Mouse (Mus musculus): ENCODE results near the gene Phactr3.

Phactr3 gene

DNA sequence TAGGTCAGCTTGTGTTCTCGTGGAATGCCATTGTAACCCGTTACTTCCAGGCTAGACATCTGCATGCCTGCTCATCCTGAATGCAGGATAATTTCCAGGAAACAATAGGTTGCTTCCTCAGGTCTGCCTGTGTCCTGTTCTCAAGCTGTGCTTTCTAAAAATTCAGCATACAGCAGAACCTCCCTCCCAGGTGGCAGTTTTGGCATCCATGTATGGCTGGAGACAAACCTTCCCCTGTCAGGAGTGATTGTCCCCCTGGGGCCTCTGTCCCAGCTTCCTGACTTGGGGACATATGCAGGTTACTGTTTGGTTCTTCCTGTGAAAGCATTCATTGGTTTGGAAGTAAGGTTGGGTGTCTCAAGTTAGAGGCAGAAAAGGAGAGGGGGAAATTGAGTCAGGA is 74.7 kb downstream of the Phactr3 start:
- no peak for DNase-seq (ENCODE audit: low spot score in 2 of 2)

DNA sequence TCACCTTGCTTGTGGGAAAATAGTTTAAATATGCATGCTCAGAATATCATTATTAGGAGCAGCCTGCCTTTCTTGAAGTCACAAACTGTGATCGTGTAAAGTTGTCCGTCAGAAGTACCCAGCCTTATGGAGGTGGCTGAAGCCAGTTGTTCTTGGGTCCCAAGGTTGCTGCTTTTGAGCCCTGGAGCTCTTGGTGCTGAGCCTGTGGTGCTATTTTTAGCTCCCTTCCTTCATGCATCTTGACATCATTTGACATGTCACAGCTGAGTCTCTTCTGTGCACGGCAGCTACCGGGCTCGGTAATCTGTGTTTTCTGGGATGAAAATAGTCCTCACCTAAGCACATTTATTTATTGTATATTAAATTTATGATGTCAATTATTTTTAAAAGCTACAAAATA is 76.1 kb downstream of the Phactr3 start:
- no peak for DNase-seq (ENCODE audit: low spot score in 2 of 2)

DNA sequence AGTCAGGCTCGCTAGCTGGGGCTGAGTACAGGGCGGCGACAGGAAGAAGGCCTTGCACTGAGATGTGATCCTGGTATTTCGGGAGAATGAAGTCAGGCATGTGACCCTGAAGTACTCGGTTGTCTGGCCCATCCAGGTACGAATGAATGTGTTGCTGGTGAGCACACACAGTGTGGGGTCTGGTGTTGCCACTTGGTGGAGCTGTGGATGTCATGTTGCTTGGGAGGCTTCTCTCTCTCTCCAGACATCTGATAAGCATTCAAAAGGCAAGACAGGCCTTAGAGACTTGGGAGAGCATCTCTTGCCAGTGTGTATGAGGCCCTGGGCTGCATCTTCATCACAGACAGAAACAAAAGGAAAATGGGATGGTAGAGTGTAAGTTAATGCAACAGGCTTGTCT is 77.3 kb downstream of the Phactr3 start:
- no peak for DNase-seq (ENCODE audit: low spot score in 2 of 2)

DNA sequence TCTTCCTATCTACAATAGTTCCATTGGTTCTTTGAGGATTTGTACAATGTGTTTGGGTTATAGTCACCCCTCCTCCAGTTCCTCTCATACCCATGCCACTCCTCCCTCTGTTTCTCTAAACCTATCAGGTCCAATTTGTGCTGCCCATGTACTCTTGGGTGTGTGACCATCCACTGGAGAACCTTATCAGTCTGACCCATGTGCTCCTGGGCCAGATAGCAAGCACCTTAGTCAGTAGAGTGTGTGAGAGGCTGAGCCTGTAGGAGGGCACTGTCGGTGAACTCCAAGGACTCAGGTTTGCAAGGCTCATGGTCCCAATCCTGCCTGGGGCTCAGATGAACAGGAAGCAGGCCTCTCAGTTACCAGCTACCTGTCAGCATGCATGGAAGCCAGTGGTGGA is 78.8 kb downstream of the Phactr3 start:
- DNase-seq (ENCODE audit: low spot score in 2 of 2): no peak

DNA sequence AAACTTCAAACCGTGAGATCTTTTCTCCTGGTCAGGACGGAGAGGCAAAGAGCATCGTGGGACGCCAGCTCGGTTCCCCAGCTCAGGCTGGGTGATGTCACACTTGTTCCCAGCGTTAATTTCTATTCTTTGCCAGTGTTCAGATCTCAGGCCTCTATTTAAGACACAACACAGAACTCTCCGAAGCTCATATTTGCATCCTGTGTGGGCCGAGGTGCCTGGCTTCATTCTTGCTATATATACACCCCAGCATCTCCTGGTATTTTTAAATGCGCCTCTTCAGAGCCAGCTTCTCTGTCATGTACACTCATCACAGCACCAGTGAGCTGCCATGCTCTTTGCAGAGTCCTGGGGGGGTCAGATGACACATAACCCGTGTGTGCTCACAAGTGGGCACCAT is 85.7 kb downstream of the Phactr3 start:
- no peak for DNase-seq (ENCODE audit: low spot score in 2 of 2)

DNA sequence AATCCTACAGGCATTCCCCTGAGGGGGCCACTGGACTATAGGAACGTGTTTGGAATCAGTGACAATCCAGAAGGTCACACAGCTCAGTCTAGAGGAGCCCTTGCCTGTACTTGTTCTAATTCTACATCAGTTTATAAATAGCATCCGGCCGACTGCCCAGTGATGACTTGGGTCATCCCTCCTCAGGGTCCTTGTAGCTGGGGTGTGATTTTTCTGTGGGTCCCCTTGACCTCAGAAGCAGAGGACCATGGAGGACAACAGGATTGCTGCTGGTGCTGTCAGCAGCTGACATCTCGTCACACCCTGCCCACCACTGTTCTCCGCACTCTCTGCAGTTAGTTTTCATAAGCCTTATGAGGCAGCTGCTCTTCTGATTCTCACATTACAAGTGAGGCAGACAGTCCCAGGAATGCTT is 89.4 kb downstream of the Phactr3 start:
- no peak for DNase-seq (ENCODE audit: low spot score in 2 of 2)

DNA sequence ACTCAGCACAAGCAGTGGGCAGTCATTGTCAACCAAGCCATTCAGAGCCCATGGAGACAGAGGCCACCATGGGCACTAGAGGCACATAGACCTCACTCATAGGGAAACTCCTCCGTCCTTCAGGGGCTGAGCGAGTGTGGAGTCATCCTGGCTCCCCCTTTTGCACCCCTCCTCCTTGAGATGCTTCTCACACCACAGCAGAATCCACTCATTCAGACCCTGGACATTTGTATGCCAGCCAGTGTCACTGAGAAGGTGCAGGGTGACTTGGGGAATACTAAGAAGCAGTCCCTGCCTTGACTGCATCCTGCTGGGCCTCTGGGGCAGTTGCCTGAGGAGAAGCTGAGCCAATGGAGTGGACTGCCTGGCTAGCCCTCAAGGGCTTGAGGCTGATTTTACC is 95.1 kb downstream of the Phactr3 start:
- DNase-seq (ENCODE audit: low spot score in 2 of 2): no peak

DNA sequence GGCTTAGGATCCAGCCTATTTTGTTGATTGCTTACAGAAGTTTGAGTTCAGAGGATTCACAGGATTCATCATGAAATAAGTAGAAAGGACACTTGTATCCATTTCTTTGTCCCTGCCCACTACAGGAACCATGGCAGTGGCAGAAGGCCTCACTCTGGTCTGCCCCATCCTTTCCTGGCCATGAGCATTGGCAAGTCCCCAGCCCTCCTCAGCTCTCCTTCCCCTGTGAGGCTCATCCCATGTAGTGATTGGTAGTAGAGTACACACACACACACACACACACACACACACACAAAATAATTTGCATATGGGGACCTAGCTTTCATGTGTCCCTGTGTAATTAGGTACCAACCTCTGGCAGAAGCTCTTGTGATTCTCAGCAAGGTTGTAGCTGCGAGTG is 95.8 kb downstream of the Phactr3 start:
- DNase-seq (ENCODE audit: low spot score in 2 of 2): no peak

DNA sequence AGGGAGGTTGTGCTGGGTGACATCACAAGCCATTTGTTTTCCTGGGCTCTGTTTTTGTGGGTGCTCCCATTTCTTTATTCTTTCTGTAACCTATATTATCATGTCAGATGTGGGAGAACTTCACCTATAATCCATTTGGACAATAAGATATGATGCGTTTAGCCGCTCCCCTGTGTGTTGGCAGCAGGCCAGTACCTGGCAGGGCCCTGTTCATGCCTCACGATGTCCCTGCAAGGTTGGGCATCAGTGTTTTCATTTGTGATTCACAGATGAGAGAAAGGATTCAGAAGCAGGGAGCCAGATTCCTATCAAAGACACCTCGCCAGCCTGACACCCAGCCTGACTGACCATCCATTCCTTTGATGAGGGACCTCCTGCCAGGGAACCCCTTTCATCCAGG is 99.7 kb downstream of the Phactr3 start:
- DNase-seq (ENCODE audit: low spot score in 2 of 2): no peak

DNA sequence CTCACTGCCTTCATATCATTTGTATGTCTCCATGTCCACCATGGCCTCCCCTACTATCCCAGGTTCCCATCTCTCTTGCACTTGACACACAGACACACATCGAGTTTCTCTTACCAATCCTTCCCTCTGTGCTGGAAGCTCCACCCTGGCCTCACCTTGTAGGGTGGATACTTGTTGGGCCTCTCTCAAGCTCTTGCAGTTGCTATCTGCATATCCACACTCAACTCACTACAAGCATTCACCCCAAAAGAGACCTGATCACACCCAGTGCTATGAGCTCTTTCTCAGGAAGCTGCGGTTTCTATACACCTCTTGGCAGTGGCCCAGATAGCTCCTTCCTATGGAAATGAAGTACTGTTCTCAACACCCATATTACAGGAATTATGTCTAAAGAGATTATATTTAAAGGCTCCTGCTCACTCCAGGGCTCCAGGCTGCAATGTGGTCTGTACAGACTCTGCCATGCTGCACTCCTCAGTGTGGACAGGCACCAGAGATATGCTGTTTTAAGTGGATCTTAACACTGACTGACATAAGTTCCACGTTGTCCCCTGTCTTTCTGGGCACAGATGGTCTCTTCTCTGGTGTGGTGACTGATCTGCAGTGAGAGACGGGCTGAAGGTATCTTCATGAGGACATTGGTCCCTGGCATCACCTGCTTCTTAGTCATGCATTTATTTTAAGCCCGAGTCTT is 100.8 kb downstream of the Phactr3 start:
- no peak for DNase-seq (ENCODE audit: low spot score in 2 of 2)

DNA sequence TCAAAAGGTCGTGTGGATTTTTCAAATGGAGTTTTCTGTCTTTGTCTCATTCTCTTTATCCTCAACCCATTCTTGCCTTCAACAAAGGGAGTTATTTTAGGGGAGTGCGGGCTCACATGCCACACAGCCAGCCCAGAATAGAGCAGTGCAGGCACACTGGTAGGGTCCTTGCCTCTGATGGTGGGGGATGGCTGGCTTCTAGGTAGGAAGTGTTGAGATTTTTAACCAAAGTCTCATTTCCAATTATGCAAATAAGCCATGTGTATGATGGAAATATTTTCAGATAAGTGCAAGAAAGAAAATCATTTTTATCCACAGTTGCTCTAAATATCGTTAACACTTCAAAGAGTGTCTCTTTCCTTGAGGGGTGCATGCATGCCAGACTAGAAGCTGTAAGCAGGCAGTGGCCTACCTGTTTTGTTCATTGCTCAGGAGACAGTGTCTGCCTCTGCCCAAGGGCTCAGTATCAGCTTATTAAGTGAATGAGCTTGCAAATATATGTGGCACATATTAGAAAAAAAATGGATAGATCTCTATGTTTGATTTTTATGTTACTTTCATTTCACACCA is 101.5 kb downstream of the Phactr3 start:
- DNase-seq (ENCODE audit: low spot score in 2 of 2): no peak

DNA sequence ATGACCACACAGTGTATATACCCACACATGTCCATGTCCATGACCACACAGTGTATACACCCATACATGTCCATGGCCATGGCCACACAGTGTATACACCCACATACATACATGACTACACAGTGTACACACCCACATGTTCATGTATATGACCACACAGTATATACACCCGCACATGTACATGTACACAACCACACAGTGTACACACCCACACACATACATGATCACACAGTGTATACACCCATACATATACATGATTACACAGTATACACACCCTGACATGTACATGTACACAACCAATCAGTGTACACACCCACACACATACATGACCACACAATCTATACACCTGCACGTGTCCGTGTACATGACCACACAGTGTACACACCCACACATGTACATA is 102.2 kb downstream of the Phactr3 start:
- no peak for DNase-seq (ENCODE audit: low spot score in 2 of 2)

DNA sequence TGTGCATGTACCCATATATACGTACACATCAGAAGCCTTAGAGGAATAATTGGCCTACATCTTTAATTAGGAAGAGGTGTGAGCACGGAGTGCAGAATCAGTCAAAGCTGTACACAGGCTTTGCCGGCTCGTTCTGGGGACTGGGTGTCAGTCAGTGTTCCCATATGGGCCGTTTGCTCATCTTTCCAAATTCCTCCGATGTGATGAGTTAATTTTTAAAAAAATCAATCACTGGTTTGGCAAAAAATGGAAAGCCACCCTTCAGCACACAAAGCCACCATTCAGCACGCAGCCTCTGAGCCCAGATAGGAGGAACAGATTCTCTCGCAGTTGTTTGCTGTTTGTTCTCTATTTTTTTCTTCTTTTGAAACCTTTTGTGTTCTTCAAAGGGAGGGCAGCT is 110.5 kb downstream of the Phactr3 start:
- DNase-seq (ENCODE audit: low spot score in 2 of 2): no peak

DNA sequence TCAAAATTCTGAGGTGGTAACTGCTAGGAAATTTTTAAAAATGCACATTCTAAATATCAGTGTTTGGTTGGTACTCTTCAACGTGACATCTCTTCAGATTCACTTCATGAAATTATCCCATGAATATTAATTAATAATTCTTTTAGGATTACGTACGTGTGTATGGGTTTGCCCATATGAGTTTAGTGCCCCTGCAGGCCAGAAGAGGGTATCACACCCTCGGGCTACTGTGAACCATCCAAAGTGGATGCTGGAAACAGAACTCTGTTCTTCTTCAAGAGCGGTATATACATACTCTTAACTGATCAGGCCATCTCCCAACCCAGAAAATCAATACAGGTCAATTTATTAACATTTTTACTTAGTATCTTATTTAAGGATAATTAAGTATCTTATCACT is 114.7 kb downstream of the Phactr3 start:
- DNase-seq (ENCODE audit: low spot score in 2 of 2): no peak

DNA sequence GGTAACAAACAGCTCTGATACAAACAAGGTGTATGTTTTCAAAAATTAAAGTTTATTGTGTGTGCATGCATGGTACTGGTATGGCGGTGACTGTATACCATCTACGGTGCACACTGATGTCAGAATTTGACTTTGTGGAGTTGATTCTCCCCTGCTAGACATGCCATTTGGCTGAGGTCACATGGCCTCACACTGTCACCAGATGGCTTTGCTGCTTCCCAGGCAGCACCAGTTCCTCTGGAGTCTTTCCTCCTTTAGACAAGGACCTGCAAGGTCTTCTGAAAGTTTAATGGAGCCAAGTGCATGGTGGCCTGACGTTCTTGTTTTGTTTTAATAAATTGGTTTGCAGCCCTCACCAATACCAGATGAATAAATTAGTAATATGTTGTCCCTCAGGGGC is 118.3 kb downstream of the Phactr3 start:
- no peak for DNase-seq (ENCODE audit: low spot score in 2 of 2)

DNA sequence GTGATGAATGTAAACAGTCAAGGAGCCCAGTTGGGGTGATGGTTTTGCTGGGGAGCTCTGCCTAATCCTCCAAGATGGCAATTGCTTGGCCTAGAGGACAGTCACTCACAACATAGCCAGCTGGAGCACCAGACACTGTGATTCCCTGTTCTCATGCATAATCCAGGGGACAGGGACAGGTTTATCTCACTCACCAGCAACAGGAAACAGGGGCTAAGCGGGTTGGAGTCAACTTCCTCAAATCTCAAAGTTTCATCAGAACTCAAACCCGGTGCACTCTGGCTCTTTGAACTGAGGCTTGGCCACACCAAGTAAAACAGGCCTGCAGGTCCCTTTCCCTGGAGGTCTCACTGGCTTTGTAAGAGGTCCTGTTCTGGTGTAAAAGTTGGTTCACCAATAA is 119.7 kb downstream of the Phactr3 start:
- no peak for DNase-seq (ENCODE audit: low spot score in 2 of 2)

DNA sequence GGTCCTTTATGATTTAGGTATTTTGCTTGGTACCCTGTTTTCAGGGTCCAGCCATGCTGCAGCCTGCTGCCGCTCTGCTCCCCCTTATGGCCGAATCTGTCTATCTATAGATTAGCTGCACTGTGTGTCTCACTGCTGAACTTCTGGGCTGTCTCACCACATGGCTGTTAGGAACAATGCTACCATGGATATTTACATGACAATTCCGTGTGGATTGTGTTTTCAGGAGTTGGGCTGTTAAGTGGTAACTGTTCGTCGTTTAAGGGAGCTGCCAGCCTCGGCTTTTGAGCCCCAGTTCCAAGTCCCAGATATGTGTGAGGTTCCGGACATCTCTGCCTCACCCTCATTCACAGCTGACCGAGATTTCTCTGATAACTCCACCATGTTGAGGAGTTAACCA is 122.1 kb downstream of the Phactr3 start:
- DNase-seq (ENCODE audit: low spot score in 2 of 2): no peak

DNA sequence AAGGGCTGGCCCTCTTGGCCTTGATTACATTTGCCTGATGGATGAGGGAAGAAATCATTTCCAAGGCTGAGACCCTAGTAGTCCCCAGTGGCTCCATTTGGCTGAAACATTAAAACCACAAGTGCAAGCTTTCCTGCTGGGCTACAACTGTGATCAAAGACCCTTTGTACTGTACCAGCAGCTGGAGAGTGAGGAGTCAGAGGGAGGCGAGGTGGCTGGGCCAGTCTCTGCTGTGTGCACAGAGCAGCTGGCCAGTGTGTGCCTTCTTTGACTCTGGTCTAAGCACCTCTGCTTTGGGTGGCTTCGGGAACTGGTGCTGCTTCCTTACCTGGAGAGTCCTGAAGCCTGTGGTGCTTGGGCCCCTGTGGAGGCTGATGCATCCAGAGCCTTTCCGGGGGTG is 122.6 kb downstream of the Phactr3 start:
- no peak for DNase-seq (ENCODE audit: low spot score in 2 of 2)

DNA sequence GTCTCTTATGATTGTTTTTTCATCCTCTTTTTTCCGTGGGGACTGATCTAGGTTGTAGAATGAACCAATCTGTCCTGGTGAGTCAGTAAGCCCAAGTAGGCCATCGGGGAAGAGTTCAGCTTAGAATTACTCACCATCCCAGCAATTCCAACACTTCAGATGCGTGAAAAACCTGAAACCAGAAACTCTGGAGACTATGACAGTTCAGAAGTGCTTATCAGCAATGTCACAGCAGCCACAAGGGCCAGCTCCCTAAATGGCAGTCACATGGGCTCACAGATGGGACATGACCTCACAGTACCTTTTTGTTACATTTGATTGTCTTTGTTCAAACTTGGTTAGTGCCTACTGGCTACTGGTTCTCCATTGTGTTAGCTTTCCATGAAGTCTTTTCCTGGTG is 124.2 kb downstream of the Phactr3 start:
- DNase-seq (ENCODE audit: low spot score in 2 of 2): no peak

DNA sequence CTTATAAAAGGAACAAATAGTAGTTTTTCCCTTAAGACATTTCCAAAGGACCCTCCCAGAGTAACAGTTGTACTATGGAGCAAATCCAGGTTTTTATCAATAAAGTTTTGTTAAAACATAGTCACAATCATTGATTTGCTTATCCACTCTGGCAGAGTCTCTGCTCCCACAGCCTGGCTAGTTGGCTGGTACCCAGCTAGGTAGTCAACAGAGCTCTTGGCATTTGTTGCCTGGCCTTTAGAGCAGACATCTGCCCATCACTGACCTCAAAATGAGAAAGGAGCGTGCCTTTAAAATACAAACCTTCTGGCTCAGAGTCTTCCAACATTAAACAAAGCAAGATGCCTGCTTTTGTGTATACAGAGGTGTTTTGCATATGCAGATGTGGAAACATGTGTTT is 126.1 kb downstream of the Phactr3 start:
- DNase-seq (ENCODE audit: low spot score in 2 of 2): no peak

DNA sequence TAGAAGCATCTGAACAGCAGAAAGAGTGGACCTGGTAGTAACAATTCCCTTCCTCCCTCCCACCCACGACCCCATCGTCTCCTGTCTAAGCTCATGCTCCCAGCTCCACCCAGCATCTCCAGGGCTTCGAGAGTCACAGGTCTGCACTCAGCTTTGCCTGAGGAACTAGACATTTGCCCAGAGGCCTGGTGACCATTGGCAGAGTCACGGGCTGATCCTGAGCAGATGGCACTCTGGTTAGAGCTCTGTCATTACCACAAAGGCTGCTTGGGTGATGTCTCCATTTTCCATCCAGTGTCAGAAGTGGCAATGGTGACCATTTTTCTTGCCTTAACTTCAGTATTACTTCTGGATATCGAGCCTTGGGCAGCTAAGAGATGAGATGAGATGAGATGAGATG is 127.1 kb downstream of the Phactr3 start:
- no peak for DNase-seq (ENCODE audit: low spot score in 2 of 2)

DNA sequence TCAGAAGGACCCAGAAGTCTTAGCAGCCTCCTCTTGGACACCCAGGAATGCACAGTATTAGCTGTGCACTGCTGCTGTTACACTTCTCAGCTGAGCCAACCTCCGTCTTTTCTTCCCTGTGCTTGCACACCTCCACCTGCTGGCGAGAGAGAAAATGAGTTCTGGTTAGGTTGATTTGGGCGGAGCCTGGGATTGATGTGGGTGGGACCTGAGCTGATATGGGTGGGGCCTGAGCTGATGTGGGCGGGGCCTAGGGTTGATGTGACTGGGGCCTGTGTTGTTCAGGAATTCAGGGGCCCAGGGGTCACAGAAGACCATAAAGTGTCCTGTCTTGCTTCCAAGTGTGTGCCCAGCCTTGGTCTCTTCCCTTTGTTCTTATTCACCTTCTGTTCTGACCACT is 128.0 kb downstream of the Phactr3 start:
- DNase-seq (ENCODE audit: low spot score in 2 of 2): no peak

DNA sequence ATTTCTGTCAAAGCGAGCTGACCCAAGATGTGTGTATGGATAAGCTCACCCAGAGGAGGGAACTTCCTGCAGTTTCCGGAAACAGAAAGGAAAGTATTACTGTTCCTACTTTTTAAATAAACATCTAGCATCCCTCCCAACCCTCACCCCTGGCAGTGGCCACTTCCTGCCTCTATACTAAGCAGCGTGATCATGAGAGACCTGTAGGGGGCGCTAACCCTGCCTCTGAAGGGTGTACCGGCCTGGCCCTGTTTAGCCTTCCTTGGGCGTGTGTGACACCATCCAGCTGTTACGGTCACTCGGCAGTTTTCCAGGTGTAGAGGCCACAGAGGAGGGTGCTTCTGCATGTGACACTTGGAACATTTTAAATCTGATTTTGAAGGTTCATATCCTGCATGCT is 128.5 kb downstream of the Phactr3 start:
- no peak for DNase-seq (ENCODE audit: low spot score in 2 of 2)

All from urinary bladder, postnatal 36 days (tissue).